In genomic region chr8:44694861-44695260, GRCm38 (mm10) we compare ENCODE assay signal across 14 mouse cellular contexts.
DNase-seq lines count a peak whose midpoint lies in the region; ATAC-seq lines count a peak whose summit lies in the region.
"Had no signal": no experiment of that assay in that cellular context is flagged by ENCODE, and none has a peak within 500 bp of the region (broad histone marks: within the 10 kb centered on the region; RNA-seq: fewer than 3 reads in every experiment).

No protein-coding gene starts in this region.

- H3K4me1 ChIP-seq in forebrain, embryonic 14.5 days (ENCODE audit: control insufficient read depth, insufficient read depth, low read length), result peaks cover 24% of the 10 kb centered on the region
- 0 out of 2 replicates have a peak, but pooled peaks cover 6% of the 10 kb centered on the region for H3K4me1 ChIP-seq in forebrain, embryonic 10.5 days
- H3K4me1 ChIP-seq in midbrain, embryonic 16.5 days (ENCODE audit: control insufficient read depth, insufficient read depth, low read length), result peaks cover 8% of the 10 kb centered on the region

- no peaks in the 10 kb centered on the region for H3K9me3 ChIP-seq in forebrain, embryonic 14.5 days (replicated peaks; ENCODE audit: control insufficient read depth, low read length)
- H3K9me3 ChIP-seq in forebrain, embryonic 10.5 days, result no peaks in the 10 kb centered on the region
- H3K9me3 ChIP-seq in midbrain, embryonic 16.5 days (replicated peaks; ENCODE audit: control insufficient read depth, low read length, poor library complexity, severe bottlenecking), result no peaks in the 10 kb centered on the region
- H3K9me3 ChIP-seq: forebrain, embryonic 15.5 days; limb, embryonic 12.5 days; stomach, embryonic 15.5 days had no signal

- H3K4me3 ChIP-seq in forebrain, embryonic 14.5 days (ENCODE audit: low read depth, low read length), result no peak overlapping the region
- H3K4me3 ChIP-seq in forebrain, embryonic 10.5 days, result no peak overlapping the region
- H3K4me3 ChIP-seq in midbrain, embryonic 16.5 days (ENCODE audit: low read depth, low read length), result no peak overlapping the region
- H3K4me3 ChIP-seq: forebrain, embryonic 15.5 days; limb, embryonic 12.5 days; stomach, embryonic 15.5 days had no signal

- 59% methylated on average over 9 of the region's 9 CpGs for WGBS in forebrain, embryonic 14.5 days
- 83% methylated on average over 9 of the region's 9 CpGs for WGBS in forebrain, embryonic 10.5 days
- WGBS in midbrain, embryonic 16.5 days, result 38% methylated on average over 9 of the region's 9 CpGs

- peak; percentile 29 for DNase-seq in forebrain, embryonic 14.5 days (ENCODE audit: low spot score)
- no peak for DNase-seq in forebrain, embryonic 10.5 days (ENCODE audit: extremely low spot score, low spot score)
- DNase-seq in lung, postnatal 36 days, result peak; percentile 9
- DNase-seq in lung, postnatal 10 days, result no peak
- DNase-seq in heart, adult 9 months (ENCODE audit: low spot score in 2 of 2), result peak; percentile 73
- DNase-seq in embryo, embryonic 11 days, result no peak
- DNase-seq in urinary bladder, postnatal 25 days (ENCODE audit: low spot score), result no peak
- DNase-seq: adrenal gland, postnatal 25 days had no signal

- ATAC-seq in forebrain, embryonic 14.5 days, result no peak
- no peak for ATAC-seq in midbrain, embryonic 16.5 days
- ATAC-seq: forebrain, embryonic 15.5 days; inflammation-experienced regulatory T-cells, adult 6 months; Patski had no signal

- H3K36me3 ChIP-seq in forebrain, embryonic 14.5 days (ENCODE audit: control insufficient read depth, insufficient read depth, low read length), result no peaks in the 10 kb centered on the region
- H3K36me3 ChIP-seq in forebrain, embryonic 10.5 days (replicated peaks), result no peaks in the 10 kb centered on the region
- no peaks in the 10 kb centered on the region for H3K36me3 ChIP-seq in midbrain, embryonic 16.5 days (ENCODE audit: control insufficient read depth, insufficient read depth, low read length)
- H3K36me3 ChIP-seq: forebrain, embryonic 15.5 days; limb, embryonic 12.5 days; stomach, embryonic 15.5 days had no signal

- no peak overlapping the region for H3K9ac ChIP-seq in forebrain, embryonic 14.5 days (ENCODE audit: low read length)
- no peak overlapping the region for H3K9ac ChIP-seq in midbrain, embryonic 16.5 days (ENCODE audit: low read depth, low read length)
- H3K9ac ChIP-seq: forebrain, embryonic 15.5 days; limb, embryonic 12.5 days; stomach, embryonic 15.5 days had no signal

- H3K27me3 ChIP-seq in forebrain, embryonic 14.5 days (replicated peaks; ENCODE audit: control insufficient read depth, insufficient read depth, low read length), result no peaks in the 10 kb centered on the region
- no peaks in the 10 kb centered on the region for H3K27me3 ChIP-seq in forebrain, embryonic 10.5 days (ENCODE audit: poor library complexity, severe bottlenecking)
- H3K27me3 ChIP-seq in midbrain, embryonic 16.5 days (ENCODE audit: control insufficient read depth, insufficient read depth, low read depth, low read length), result no peaks in the 10 kb centered on the region
- H3K27me3 ChIP-seq: forebrain, embryonic 15.5 days; Patski; stomach, embryonic 15.5 days had no signal

- H3K4me2 ChIP-seq in forebrain, embryonic 14.5 days (ENCODE audit: low read length), result no peak overlapping the region
- peak overlapping the region; percentile 32 for H3K4me2 ChIP-seq in midbrain, embryonic 16.5 days (ENCODE audit: low read length)
- H3K4me2 ChIP-seq: forebrain, embryonic 15.5 days; limb, embryonic 12.5 days; stomach, embryonic 15.5 days had no signal

- H3K27ac ChIP-seq in forebrain, embryonic 14.5 days (ENCODE audit: low read depth, low read length), result no peak overlapping the region
- H3K27ac ChIP-seq in forebrain, embryonic 10.5 days, result no peak overlapping the region
- H3K27ac ChIP-seq in midbrain, embryonic 16.5 days (ENCODE audit: low read length), result 0 out of 2 replicates have a peak overlapping the region, but pooled peaks have one; percentile 2
- H3K27ac ChIP-seq: forebrain, embryonic 15.5 days; limb, embryonic 12.5 days; stomach, embryonic 15.5 days had no signal

Comparison
In these comparisons a context has a peak if more than half of its experiments do, and no peak if none do; other contexts are left out.
1. DNase-seq: peak in forebrain, embryonic 14.5 days (single experiment), lung, postnatal 36 days (single experiment) and heart, adult 9 months (2 of 2); none in forebrain, embryonic 10.5 days (single experiment), lung, postnatal 10 days (single experiment), embryo, embryonic 11 days (single experiment) and urinary bladder, postnatal 25 days (single experiment).